Mouse (Mus musculus): ENCODE measurements around the gene Ccdc113. TPM values are rescaled to one million over a fixed set of nuclear protein-coding genes. Genes with fewer than 3 reads are reported as not detected.

Gene Ccdc113
- not detected in 2 replicates for total RNA-seq (2017)

DNA sequence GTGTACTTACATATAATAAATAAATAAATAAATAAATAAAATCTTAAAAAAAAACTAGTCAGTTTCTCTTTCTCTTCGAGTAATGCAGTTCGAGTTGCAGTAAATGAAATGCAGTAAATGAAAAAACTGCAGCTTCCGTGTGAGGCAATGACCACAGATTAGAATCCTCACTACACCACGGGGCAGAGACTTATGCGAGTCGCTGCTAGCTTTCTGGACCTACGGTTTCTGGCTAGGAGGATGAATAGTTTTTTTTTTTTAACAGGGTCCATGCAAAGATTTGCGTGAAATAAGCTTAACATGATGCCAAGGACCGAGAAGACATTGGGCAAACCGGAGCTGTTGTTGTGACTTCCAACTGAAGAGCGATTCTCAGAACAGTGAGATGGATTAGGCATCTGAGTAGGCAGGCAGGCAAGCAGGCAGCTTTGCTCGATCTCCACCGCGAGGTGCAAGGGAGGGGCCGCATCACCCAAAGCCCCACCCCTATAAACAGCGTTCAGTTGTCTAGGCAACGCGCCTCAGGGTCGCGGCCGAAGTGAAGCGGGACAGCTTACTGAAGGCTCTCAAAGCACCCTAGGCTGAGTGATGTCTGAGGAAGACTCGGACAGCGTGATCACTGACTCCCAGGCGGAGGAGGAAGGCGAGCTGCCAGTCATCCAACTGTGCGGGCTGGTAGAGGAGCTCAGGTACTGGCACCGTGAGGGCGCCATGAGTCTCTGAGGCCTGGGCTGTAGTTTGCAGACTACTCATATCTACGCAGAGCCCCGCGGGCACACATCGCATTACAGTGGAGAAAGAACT lies at the start of gene Ccdc113:
Gene Ccdc113, plus strand, starts transcription at position 502 of the 804 bp plus-strand sequence.
- peak; percentile 93 for ATAC-seq (replicated peaks; ENCODE audit: low read depth, poor library complexity, severe bottlenecking)

DNA sequence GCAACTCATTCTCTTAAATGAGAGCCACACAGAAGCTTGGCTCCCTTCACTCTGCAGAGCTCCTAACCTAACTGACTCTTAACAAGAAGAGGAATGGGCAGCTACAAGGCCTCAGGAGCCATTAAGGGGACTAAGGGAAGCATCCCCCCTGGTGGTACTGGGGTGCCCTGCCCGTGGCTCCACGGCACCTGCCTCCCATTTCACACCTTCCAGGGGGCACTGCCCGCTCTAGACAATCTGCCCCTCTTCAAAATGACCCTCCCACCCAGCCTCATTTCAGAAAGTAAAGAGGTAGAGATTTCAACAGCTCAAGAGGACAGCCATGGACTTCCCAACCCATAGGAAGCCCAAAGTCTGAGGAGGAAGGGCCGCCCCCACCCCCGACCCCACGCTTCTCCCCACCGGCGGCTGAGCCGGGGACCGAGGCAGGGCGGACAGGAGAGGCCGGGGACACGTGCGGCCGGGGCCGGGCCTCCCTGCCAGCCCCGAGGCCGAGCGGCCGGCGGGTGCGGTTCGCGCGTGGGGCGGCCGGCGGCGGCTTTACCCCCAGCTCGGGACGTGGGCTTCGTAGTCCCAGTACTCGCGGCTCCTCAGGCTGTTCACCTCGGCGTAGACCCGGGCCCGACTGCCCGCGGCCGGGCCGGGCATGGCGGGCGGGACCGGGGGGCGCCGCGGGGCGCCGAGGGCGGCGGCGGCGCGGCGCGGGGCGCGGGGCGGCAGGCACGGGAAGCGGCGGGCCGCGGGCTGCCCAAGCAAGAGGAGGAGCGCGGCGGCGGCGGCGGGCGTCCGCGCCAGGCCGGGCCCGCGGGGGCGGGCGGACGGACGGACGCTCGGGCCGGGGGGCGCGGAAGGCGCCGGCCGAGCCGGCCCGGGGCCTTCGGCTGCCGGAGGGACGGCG lies 45.8 kb upstream of the Ccdc113 start:
- no peak; the same call in 1 of the 2 replicates for ATAC-seq (replicated peaks; ENCODE audit: low read depth, poor library complexity, severe bottlenecking)

DNA sequence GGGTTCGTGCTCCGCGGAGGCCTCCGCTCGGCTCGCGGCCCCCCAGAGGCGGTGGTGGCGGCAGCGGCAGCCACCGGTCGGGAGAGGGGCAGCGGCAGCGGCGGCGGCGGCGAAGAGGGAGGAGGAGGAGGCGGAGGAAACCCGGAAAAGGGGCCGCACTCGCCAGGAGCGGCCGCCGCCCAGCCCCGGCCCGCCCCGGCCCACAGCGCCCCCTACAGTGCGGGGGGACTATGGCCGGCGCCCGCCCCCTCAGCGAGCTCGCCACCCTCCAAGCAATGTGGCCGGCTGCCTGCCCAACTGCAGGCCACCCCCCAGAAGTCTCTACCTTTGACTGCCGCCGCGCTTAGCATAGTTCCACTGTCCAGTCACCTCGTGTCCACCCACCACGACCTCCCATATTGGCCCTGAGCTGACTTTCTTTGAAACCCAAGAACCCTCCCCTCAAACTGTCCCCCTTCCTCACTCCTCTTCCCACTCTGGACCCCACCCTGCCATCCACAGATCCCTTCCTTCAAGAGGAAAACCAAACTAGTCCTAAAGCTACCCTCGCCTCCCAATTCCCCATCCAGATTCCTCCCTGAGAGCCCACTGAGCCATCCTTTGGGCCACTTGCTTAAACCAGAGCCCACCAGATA lies 45.1 kb upstream of the Ccdc113 start:
- ATAC-seq (replicated peaks; ENCODE audit: low read depth, poor library complexity, severe bottlenecking) = peak; percentile 85

DNA sequence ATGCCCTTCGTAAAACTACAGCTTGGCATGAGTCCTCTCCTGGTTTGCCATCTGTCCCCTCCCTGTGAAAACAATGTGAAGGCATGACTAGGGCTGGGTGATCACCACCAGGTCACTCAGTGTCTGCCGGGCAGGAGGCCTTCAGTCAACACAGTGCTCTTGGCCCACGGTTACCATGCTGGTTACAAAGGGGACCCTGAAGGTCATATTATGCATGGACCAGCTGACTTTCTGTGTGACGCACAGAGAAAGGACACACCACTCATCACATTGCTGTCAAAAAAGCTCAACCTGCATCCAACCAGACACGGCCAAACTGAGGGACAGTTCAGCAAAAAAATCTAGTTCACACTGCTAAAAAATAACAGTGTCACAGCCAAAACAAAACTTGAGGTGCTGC lies 43.9 kb upstream of the Ccdc113 start, which contains the start of gene Csnk2a2:
Gene Csnk2a2, minus strand, starts transcription at position 34 of the 400 bp plus-strand sequence.
- ATAC-seq (replicated peaks; ENCODE audit: low read depth, poor library complexity, severe bottlenecking) = no peak

DNA sequence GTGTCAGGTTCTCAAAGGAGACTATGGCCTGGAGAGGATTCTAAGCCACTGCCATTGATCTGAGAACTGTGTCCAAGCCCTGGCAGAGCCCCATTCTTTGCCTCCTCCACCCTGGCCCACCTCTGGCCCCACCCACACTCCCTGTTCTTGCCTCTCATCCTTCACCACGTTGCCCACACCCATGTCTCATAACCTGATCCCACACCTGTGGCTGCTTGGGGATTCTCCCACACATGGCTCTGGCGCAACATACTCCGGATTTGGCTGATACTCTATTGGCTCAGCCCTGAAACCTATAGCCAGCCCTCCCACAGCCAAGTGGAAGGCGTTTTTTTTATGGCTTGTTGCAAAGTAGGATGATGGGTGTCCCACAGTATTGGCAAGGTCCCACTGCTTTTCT lies 41.8 kb upstream of the Ccdc113 start:
- ATAC-seq (replicated peaks; ENCODE audit: low read depth, poor library complexity, severe bottlenecking) = no peak

GRCm38 (mm10) chr8:95495444-95495843 lies 38.4 kb upstream of the Ccdc113 start:
- no peak for ATAC-seq (replicated peaks; ENCODE audit: low read depth, poor library complexity, severe bottlenecking)

- ATAC-seq (replicated peaks; ENCODE audit: low read depth, poor library complexity, severe bottlenecking) = no peak
Measured at GRCm38 (mm10) chr8:95496420-95496819, 37.5 kb upstream of the Ccdc113 start.

GRCm38 (mm10) chr8:95497821-95498220 lies 36.1 kb upstream of the Ccdc113 start:
- ATAC-seq (replicated peaks; ENCODE audit: low read depth, poor library complexity, severe bottlenecking) = no peak

GRCm38 (mm10) chr8:95499266-95500064 lies 34.4 kb upstream of the Ccdc113 start:
- no peak for ATAC-seq (replicated peaks; ENCODE audit: low read depth, poor library complexity, severe bottlenecking)

GRCm38 (mm10) chr8:95500436-95500835 lies 33.4 kb upstream of the Ccdc113 start:
- ATAC-seq (replicated peaks; ENCODE audit: low read depth, poor library complexity, severe bottlenecking) = no peak

GRCm38 (mm10) chr8:95502431-95502830 lies 31.5 kb upstream of the Ccdc113 start:
- no peak for ATAC-seq (replicated peaks; ENCODE audit: low read depth, poor library complexity, severe bottlenecking)

DNA sequence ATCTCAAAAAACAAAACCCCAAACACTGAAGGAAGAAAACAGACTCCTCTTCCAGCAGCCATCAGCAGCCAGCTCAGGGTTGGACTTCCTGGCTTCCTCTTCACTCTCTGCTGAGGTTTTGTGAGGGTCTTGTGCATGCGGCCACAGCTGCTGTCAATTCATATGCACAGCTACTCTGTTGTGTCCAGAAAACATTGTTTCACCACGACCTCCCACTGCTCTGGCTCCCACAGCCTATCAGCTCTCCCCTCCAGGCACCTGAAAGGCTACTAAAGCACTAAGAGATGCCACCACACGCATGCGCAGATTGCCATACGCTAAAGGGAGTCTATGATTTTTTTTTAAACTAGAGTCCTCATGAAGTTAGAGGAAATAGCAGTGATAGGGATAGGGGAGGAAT lies 29.1 kb upstream of the Ccdc113 start:
- ATAC-seq (replicated peaks; ENCODE audit: low read depth, poor library complexity, severe bottlenecking) = no peak

DNA sequence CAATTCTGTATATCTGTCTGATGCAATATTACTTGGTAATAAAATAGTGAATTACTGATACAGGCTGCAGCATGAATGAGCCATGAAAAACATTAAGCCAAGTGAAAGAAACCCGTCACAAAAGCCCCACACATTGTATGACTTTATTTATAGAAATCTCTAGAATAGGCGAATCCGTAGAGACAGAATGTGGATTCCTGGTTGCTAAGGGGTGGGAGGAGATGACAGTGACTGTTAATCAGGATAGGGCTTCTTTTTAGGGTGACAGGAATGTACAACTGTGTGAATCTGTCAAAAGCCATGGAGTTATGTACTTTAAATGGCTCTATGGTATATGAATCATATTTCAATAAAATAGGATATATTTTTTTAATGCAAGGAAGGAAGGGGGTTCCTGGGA lies 28.3 kb upstream of the Ccdc113 start:
- ATAC-seq (replicated peaks; ENCODE audit: low read depth, poor library complexity, severe bottlenecking) = no peak

- no peak for ATAC-seq (replicated peaks; ENCODE audit: low read depth, poor library complexity, severe bottlenecking)
Measured at GRCm38 (mm10) chr8:95506245-95506644, 27.6 kb upstream of the Ccdc113 start.

GRCm38 (mm10) chr8:95512257-95512656 lies 21.6 kb upstream of the Ccdc113 start:
- ATAC-seq (replicated peaks; ENCODE audit: low read depth, poor library complexity, severe bottlenecking) = no peak

GRCm38 (mm10) chr8:95513219-95513618 lies 20.7 kb upstream of the Ccdc113 start:
- no peak for ATAC-seq (replicated peaks; ENCODE audit: low read depth, poor library complexity, severe bottlenecking)

GRCm38 (mm10) chr8:95516928-95517327 lies 17.0 kb upstream of the Ccdc113 start:
- no peak for ATAC-seq (replicated peaks; ENCODE audit: low read depth, poor library complexity, severe bottlenecking)

DNA sequence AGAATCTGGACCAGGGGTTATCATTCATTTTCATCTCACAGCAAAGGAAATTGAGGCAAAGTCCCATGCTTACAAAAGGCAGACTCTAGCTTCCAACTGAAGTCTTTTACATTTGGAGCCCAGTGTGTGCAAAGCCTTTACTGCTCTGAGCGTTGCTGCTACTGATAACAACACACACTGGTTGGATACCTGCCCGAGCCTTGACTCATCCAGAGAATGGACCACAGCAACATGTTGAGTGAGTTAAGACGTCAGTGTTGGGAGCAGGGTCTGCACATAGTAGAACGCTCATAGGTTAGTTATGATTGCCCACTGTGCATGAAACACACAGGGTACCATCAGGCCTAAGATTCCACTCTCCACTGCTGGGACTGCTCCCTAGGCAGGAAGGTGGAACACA lies 9.9 kb upstream of the Ccdc113 start:
- ATAC-seq (replicated peaks; ENCODE audit: low read depth, poor library complexity, severe bottlenecking) = no peak

DNA sequence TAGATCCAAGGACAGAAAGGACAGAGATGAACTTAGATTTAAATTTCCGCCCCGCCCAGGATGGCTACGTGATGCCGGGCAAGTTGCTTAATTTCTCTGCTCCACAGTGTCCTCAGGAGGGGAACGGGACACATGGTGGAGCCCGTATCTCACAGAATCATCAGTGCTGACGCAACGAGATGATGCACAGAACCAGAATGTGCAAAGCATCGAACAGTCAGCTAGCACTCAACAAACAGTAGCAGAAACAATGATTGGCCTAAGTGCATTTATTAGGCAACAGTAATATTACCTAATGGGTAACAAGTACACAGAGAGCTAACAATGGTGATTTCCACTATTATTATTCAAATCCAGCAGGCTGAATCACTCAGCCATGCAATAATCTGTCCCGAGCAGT lies 5.7 kb upstream of the Ccdc113 start:
- ATAC-seq (replicated peaks; ENCODE audit: low read depth, poor library complexity, severe bottlenecking) = no peak
